Mouse (Mus musculus) midbrain, postnatal 0 days (tissue): ENCODE measurements around the gene Ube2ql1. TPM values are rescaled to one million over a fixed set of nuclear protein-coding genes. Genes with fewer than 3 reads are reported as not detected.

Experiments used
- ATAC-seq: fragments of 200-750 bp; cut with Nextera tagmentation; 2 replicates; pipeline ENCODE4 v1.8.0; 2017; ENCODE audit warnings: moderate number of reproducible peaks, mild to moderate bottlenecking, moderate TSS enrichment, moderate library complexity; ENCODE audit not compliant: low FRiP score
- DNase-seq: peaks from one replicate; pipeline ENCODE4 v3.0.0-alpha.2; 2015; ENCODE audit warnings: low spot score
- H3K27ac ChIP-seq: fragments of 300-500 bp; sonication (generic); 2 replicates; pipeline ENCODE4 v1.5.1; 2014; ENCODE audit warnings: low read depth, mild to moderate bottlenecking, low read length, mixed read lengths
- H3K27me3 ChIP-seq: fragments of 300-500 bp; sonication (generic); 2 replicates; pipeline ENCODE4 v1.6.1; 2014; ENCODE audit warnings: low read length, control low read depth, mixed read lengths; ENCODE audit not compliant: insufficient read depth
- H3K36me3 ChIP-seq: fragments of 300-500 bp; sonication (generic); 2 replicates; pipeline ENCODE4 v1.6.1; 2014; ENCODE audit warnings: low read length, control low read depth, mixed read lengths; ENCODE audit not compliant: insufficient read depth
- H3K4me1 ChIP-seq: fragments of 300-500 bp; sonication (generic); 2 replicates; pipeline ENCODE4 v1.6.1; 2014; ENCODE audit warnings: mild to moderate bottlenecking, control low read depth, antibody characterized with exemption, low read length, mixed read lengths; ENCODE audit not compliant: insufficient read depth
- H3K4me2 ChIP-seq: fragments of 300-500 bp; sonication (generic); 2 replicates; pipeline ENCODE4 v1.6.1; 2014; ENCODE audit warnings: low read depth, mild to moderate bottlenecking, low read length, mixed read lengths; ENCODE audit not compliant: poor library complexity, severe bottlenecking
- H3K4me3 ChIP-seq: fragments of 300-500 bp; sonication (generic); 2 replicates; pipeline ENCODE4 v1.5.1; 2014; ENCODE audit warnings: low read depth, mild to moderate bottlenecking, low read length, moderate library complexity
- H3K9ac ChIP-seq: fragments of 300-500 bp; sonication (generic); replicated peaks from 2 replicates; pipeline ENCODE4 v1.6.1; 2014; ENCODE audit warnings: mild to moderate bottlenecking, low read length, moderate library complexity, mixed read lengths; ENCODE audit not compliant: poor library complexity, severe bottlenecking
- H3K9me3 ChIP-seq: fragments of 300-500 bp; sonication (generic); 2 replicates; pipeline ENCODE4 v1.6.1; 2016; ENCODE audit warnings: low read length, control low read depth
- CTCF ChIP-seq: IDR thresholded peaks from 2 replicates; pipeline ENCODE4 v1.5.1; 2016; ENCODE audit warnings: antibody characterized with exemption, mild to moderate bottlenecking
- WGBS: fragments of 180-500 bp; shearing (Covaris S2); extraction: QIAGEN DNeasy Blood & Tissue Kit; methylation state at CpG from one replicate; pipeline ENCODE4 v1.1.7; 2014; 5-methylcytosine and 5-hydroxymethylcytosine counted together
- polyA plus RNA-seq: library from polyadenylated mRNA; unstranded; fragments of >200 nt; fragmentation: Nextera tagmentation; extraction: Ambion mirVana; gene quantifications from 2 replicates; pipeline ENCODE4 v1.2.1, GENCODE M21; 2015
- total RNA-seq: library from RNA; depleted of rRNA; stranded (reverse); fragments of >200 nt; gene quantifications from 2 replicates; pipeline ENCODE4 v1.2.3, GENCODE M21; 2014

Gene Ube2ql1
- total and polyA plus RNA-seq, 2 experiments from 2014 or later = 25.8 to 157 TPM

GRCm38 (mm10) chr13:69740331-69741285, 919 bp upstream of the Ube2ql1 start:
- H3K27ac ChIP-seq = peak overlapping the region; percentile 91
- H3K36me3 ChIP-seq = no peaks in the 10 kb centered on the region
- H3K9me3 ChIP-seq = no peaks in the 10 kb centered on the region
- DNase-seq (peak; percentile 82), ATAC-seq (peak; percentile 42)
- H3K4me2 ChIP-seq = peak overlapping the region; percentile 82
- H3K9ac ChIP-seq = peak overlapping the region; percentile 36; the same call in 1 of the 2 replicates
- peaks cover 6% of the 10 kb centered on the region; the same call in 1 of the 2 replicates for H3K4me1 ChIP-seq
- no peaks in the 10 kb centered on the region for H3K27me3 ChIP-seq
- peak overlapping the region; percentile 85 for H3K4me3 ChIP-seq
- no peak; the same call in 1 of the 2 replicates for TF ChIP-seq CTCF
- WGBS = 2% methylated on average over 29 of the region's 29 CpGs

- H3K27me3 ChIP-seq = no peaks in the 10 kb centered on the region
- WGBS = under 1% methylated on average over 70 of the region's 78 CpGs
- H3K9ac ChIP-seq = peak overlapping the region; percentile 91
- ATAC-seq (peak; percentile 73), DNase-seq (peak; percentile 39)
- H3K4me1 ChIP-seq = peaks cover 17% of the 10 kb centered on the region
- no peak for TF ChIP-seq CTCF
- H3K27ac ChIP-seq = peak overlapping the region; percentile 91
- H3K4me3 ChIP-seq = peak overlapping the region; percentile 85
- H3K9me3 ChIP-seq = no peaks in the 10 kb centered on the region
- no peaks in the 10 kb centered on the region for H3K36me3 ChIP-seq
- H3K4me2 ChIP-seq = peak overlapping the region; percentile 82
Measured at GRCm38 (mm10) chr13:69739091-69739758, 464 bp downstream of the Ube2ql1 start.

GRCm38 (mm10) chr13:69738461-69738971, 1.2 kb downstream of the Ube2ql1 start:
- peak overlapping the region; percentile 82 for H3K4me2 ChIP-seq
- TF ChIP-seq CTCF = no peak
- H3K9ac ChIP-seq = peak overlapping the region; percentile 91
- DNase-seq = peak; percentile 45
- H3K4me1 ChIP-seq = peaks cover 17% of the 10 kb centered on the region
- 0 out of 2 replicates have a peak, but pooled peaks have one; percentile 15 for ATAC-seq
- peak overlapping the region; percentile 85 for H3K4me3 ChIP-seq
- H3K9me3 ChIP-seq = no peaks in the 10 kb centered on the region
- under 1% methylated on average over 39 of the region's 40 CpGs for WGBS
- H3K27ac ChIP-seq = peak overlapping the region; percentile 91
- no peaks in the 10 kb centered on the region for H3K27me3 ChIP-seq
- no peaks in the 10 kb centered on the region for H3K36me3 ChIP-seq

- H3K9ac ChIP-seq = peak overlapping the region; percentile 91
- H3K4me1 ChIP-seq = peaks cover 17% of the 10 kb centered on the region
- ATAC-seq (no peak), DNase-seq (no peak)
- H3K9me3 ChIP-seq = no peaks in the 10 kb centered on the region
- H3K27me3 ChIP-seq = no peaks in the 10 kb centered on the region
- no peak for TF ChIP-seq CTCF
- H3K27ac ChIP-seq = no peak overlapping the region
- peak overlapping the region; percentile 82 for H3K4me2 ChIP-seq
- 5% methylated on average over 10 of the region's 19 CpGs for WGBS
- H3K4me3 ChIP-seq = peak overlapping the region; percentile 85
- no peaks in the 10 kb centered on the region for H3K36me3 ChIP-seq
Measured at GRCm38 (mm10) chr13:69737444-69738185, 2.1 kb downstream of the Ube2ql1 start.

- DNase-seq (no peak), ATAC-seq (no peak)
- Histone ChIP-seq H3K27ac (no peak overlapping the region), H3K4me2 (no peak overlapping the region), H3K9me3 (no peaks in the 10 kb centered on the region), H3K36me3 (peaks cover 8% of the 10 kb centered on the region), H3K4me1 (peaks cover 17% of the 10 kb centered on the region), H3K27me3 (no peaks in the 10 kb centered on the region), H3K9ac (no peak overlapping the region), H3K4me3 (no peak overlapping the region)
- 95% methylated on average over 6 of the region's 6 CpGs for WGBS
- no peak for TF ChIP-seq CTCF
Measured at GRCm38 (mm10) chr13:69732636-69733035, 7.1 kb downstream of the Ube2ql1 start.
